Mouse (Mus musculus) fat pad, adult 2 months (tissue): ENCODE results near the gene Mamdc4.

Source experiments
- DNase-seq: peaks from one replicate; pipeline ENCODE4 v3.0.0-alpha.2; 2011; ENCODE audit warnings: low read depth, low spot score; ENCODE audit errors: extremely low read depth

The Mamdc4 gene

DNA sequence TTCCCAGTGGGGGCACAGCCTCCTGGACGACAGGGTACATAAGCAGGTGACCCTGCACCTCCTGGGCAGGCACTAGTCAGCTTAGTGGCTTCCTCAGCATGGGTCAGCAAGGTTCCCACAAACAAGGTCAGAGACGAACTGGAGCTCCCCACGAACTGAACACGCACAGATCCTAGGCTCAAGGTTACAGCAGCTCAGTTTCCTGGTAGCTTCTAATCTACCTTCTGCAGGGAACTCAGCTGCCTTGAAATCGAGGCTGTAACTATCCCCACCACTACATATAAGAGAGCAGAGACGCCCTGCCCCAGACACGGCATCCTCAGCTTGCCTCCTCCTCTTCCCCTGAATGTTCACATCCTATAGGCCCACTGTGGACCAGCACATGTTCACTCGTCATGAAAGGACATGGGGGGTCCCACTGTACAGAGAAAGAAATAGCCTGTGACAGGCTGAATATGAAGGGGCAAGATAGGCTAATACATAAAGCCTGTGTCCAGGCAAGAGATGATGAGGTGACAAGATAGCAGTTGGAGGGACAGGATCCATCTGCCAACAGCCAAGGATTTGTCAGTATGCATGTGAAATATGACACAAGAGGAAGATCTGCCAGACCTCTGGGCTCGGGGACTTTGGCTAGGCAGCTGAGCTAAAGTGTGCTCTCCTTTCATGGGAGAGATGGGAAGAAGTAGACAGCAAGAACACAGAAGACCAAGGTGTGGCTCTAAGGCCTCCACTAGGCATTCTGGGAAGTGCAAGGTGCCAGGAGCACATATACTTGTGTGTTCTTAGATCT lies 47.9 kb downstream of the Mamdc4 start:
- no peak for DNase-seq
